Mouse (Mus musculus): ENCODE data around the gene Pla2g4d.

GRCm38 (mm10) chr2:120288995-120289394 is at the start of gene Pla2g4d:
- no peak for TF ChIP-seq USF1 (IDR thresholded peaks at IDR 0.05; ENCODE audit: low read depth)
- TF ChIP-seq POLR2A (IDR thresholded peaks at IDR 0.05; ENCODE audit: insufficient read length, low read depth) = no peak
- no peak for TF ChIP-seq MAX (IDR thresholded peaks at IDR 0.05; ENCODE audit: low read depth)
- no peak for TF ChIP-seq TCF3 (IDR thresholded peaks at IDR 0.05; ENCODE audit: insufficient read length, low read depth)
- TF ChIP-seq POLR2AphosphoS2 (IDR thresholded peaks at IDR 0.05; ENCODE audit: insufficient read length, low read depth) = no peak
- TF ChIP-seq SRF (IDR thresholded peaks at IDR 0.05; ENCODE audit: control insufficient read depth, insufficient read length, low read depth) = no peak
- TF ChIP-seq E2F4 (IDR thresholded peaks at IDR 0.05; ENCODE audit: insufficient read depth) = no peak
- no peak for TF ChIP-seq REST (IDR thresholded peaks at IDR 0.05; ENCODE audit: insufficient read depth, insufficient read length)

Measured in myocyte (in vitro differentiated cells).